Mouse (Mus musculus): ENCODE measurements around the gene Zmynd8. TPM values are rescaled to one million over a fixed set of nuclear protein-coding genes. Genes with fewer than 3 reads are reported as not detected.

Gene Zmynd8
- polyA plus RNA-seq, 1 experiment from 2014 or later: 53.6 TPM

- H3K4me2 ChIP-seq (ENCODE audit: low read length): no peak overlapping the region
- no peak for ATAC-seq (replicated peaks; ENCODE audit: low FRiP score, low TSS enrichment, low read depth)
- no peaks in the 10 kb centered on the region for H3K9me3 ChIP-seq (ENCODE audit: control insufficient read depth, low read length)
- no peak for DNase-seq (ENCODE audit: low spot score)
- no peak overlapping the region for H3K27ac ChIP-seq (ENCODE audit: low read depth)
- no peak overlapping the region for H3K4me3 ChIP-seq (ENCODE audit: low read depth, low read length)
- H3K9ac ChIP-seq (ENCODE audit: low read length): no peak overlapping the region
- H3K36me3 ChIP-seq (ENCODE audit: control insufficient read depth, insufficient read depth, low read length): no peaks in the 10 kb centered on the region
- H3K27me3 ChIP-seq (replicated peaks; ENCODE audit: control insufficient read depth, insufficient read depth, low read length): peaks cover 19% of the 10 kb centered on the region
- 9% methylated on average over 11 of the region's 11 CpGs for WGBS
- no peaks in the 10 kb centered on the region for H3K4me1 ChIP-seq (replicated peaks; ENCODE audit: control insufficient read depth, insufficient read depth, low read length)
These were observed 150.4 kb downstream of the Zmynd8 start for GRCm38 (mm10) chr2:165748426-165748825.

DNA sequence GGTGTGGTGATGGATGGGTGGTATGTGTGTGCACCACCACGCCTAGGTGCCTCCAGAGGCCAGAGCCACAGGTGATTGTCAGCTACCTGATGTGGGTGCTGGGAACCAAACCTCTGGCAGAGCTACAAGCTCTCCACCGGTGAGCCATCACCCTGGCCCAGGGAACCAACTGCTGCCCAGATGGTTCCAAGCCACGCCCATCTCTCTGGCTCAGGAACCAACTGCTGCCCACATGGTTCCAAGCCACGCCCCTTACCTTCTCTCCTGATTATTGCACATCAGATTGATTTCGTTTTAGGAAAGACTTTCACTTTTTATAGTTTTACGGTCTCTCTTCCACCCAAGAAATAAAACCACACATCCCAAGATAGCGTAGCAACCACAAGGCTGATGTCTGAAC is 150.8 kb downstream of the Zmynd8 start:
- Histone ChIP-seq H3K27me3 (replicated peaks; ENCODE audit: control insufficient read depth, insufficient read depth, low read length) (peaks cover 19% of the 10 kb centered on the region), H3K36me3 (ENCODE audit: control insufficient read depth, insufficient read depth, low read length) (no peaks in the 10 kb centered on the region), H3K27ac (ENCODE audit: low read depth) (no peak overlapping the region), H3K4me1 (replicated peaks; ENCODE audit: control insufficient read depth, insufficient read depth, low read length) (no peaks in the 10 kb centered on the region), H3K9ac (ENCODE audit: low read length) (no peak overlapping the region), H3K9me3 (ENCODE audit: control insufficient read depth, low read length) (no peaks in the 10 kb centered on the region), H3K4me3 (ENCODE audit: low read depth, low read length) (no peak overlapping the region), H3K4me2 (ENCODE audit: low read length) (no peak overlapping the region)
- DNase-seq (ENCODE audit: low spot score) (no peak), ATAC-seq (replicated peaks; ENCODE audit: low FRiP score, low TSS enrichment, low read depth) (no peak)
- WGBS: 44% methylated on average over 7 of the region's 7 CpGs

GRCm38 (mm10) chr2:165745306-165746098 is 153.3 kb downstream of the Zmynd8 start:
- Histone ChIP-seq H3K27ac (ENCODE audit: low read depth) (no peak overlapping the region), H3K4me1 (replicated peaks; ENCODE audit: control insufficient read depth, insufficient read depth, low read length) (peaks cover 9% of the 10 kb centered on the region), H3K27me3 (replicated peaks; ENCODE audit: control insufficient read depth, insufficient read depth, low read length) (peaks cover 27% of the 10 kb centered on the region), H3K4me3 (ENCODE audit: low read depth, low read length) (no peak overlapping the region), H3K4me2 (ENCODE audit: low read length) (no peak overlapping the region), H3K9me3 (ENCODE audit: control insufficient read depth, low read length) (no peaks in the 10 kb centered on the region), H3K36me3 (ENCODE audit: control insufficient read depth, insufficient read depth, low read length) (no peaks in the 10 kb centered on the region), H3K9ac (ENCODE audit: low read length) (no peak overlapping the region)
- ATAC-seq (replicated peaks; ENCODE audit: low FRiP score, low TSS enrichment, low read depth): no peak
- 80% methylated on average over 18 of the region's 18 CpGs for WGBS
- no peak for DNase-seq (ENCODE audit: low spot score)

DNA sequence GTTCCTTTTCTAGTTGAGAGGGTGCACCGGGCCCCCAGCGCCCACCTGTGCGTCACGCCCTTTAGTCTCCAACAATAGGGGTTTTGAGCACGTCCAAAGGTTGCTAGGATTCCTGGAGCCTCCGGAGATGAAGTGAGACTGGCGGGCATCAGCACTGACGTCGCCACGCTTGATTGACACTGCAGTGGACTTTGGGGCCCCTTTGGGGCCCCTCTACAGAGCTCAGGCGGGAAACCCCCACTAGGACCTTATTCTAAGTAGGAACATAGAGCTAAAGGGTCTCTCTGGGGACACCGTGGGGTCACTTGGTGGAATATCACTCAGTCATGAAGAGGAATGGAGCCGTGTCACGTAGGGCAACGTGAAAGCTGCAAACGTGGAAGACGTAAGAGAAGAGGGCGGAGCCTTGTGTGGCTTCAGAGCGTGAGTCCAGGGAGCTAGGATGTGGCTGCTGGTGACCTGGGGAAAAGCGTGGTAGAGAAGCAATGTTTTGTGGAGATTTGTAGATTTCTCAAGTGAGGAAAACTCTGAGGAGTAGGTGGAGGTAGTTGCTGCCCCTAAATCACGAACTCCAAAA is 156.5 kb downstream of the Zmynd8 start:
- Histone ChIP-seq H3K36me3 (ENCODE audit: control insufficient read depth, insufficient read depth, low read length) (no peaks in the 10 kb centered on the region), H3K27me3 (replicated peaks; ENCODE audit: control insufficient read depth, insufficient read depth, low read length) (peaks cover 10% of the 10 kb centered on the region; the same call in 1 of the 2 replicates), H3K4me1 (replicated peaks; ENCODE audit: control insufficient read depth, insufficient read depth, low read length) (peaks cover 9% of the 10 kb centered on the region), H3K4me3 (ENCODE audit: low read depth, low read length) (no peak overlapping the region), H3K9me3 (ENCODE audit: control insufficient read depth, low read length) (no peaks in the 10 kb centered on the region), H3K4me2 (ENCODE audit: low read length) (no peak overlapping the region), H3K27ac (ENCODE audit: low read depth) (no peak overlapping the region), H3K9ac (ENCODE audit: low read length) (no peak overlapping the region)
- DNase-seq (ENCODE audit: low spot score): no peak
- 34% methylated on average over 21 of the region's 21 CpGs for WGBS
- ATAC-seq (replicated peaks; ENCODE audit: low FRiP score, low TSS enrichment, low read depth): no peak

- DNase-seq (ENCODE audit: low spot score) (no peak), ATAC-seq (replicated peaks; ENCODE audit: low FRiP score, low TSS enrichment, low read depth) (no peak)
- no peaks in the 10 kb centered on the region for H3K36me3 ChIP-seq (ENCODE audit: control insufficient read depth, insufficient read depth, low read length)
- H3K9ac ChIP-seq (ENCODE audit: low read length): no peak overlapping the region
- no peak overlapping the region for H3K4me2 ChIP-seq (ENCODE audit: low read length)
- peaks cover 10% of the 10 kb centered on the region; the same call in 1 of the 2 replicates for H3K27me3 ChIP-seq (replicated peaks; ENCODE audit: control insufficient read depth, insufficient read depth, low read length)
- H3K27ac ChIP-seq (ENCODE audit: low read depth): no peak overlapping the region
- no peak overlapping the region for H3K4me3 ChIP-seq (ENCODE audit: low read depth, low read length)
- H3K9me3 ChIP-seq (ENCODE audit: control insufficient read depth, low read length): no peaks in the 10 kb centered on the region
- peaks cover 9% of the 10 kb centered on the region for H3K4me1 ChIP-seq (replicated peaks; ENCODE audit: control insufficient read depth, insufficient read depth, low read length)
- WGBS: 24% methylated on average over 11 of the region's 11 CpGs
These were observed 157.2 kb downstream of the Zmynd8 start for GRCm38 (mm10) chr2:165741526-165742050.

DNA sequence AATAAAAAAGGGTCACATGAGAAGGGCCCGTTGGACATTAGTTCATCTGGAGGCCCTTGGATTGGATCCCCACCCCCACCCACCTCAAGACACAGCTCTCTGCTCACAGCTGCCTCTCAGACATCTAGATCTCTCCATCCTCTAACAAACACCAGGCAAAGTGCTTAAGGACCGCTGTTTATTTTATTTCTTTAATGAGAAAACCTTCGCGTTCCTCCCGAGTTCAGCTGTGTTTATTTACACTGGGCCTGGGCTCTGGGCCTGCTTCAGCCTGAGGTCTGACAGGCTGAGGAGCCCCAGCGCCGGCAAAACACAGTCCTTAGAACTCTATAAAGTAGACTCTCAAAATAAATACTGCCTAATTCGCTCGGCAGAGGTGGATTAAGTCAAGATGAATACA is 157.8 kb downstream of the Zmynd8 start:
- no peaks in the 10 kb centered on the region for H3K36me3 ChIP-seq (ENCODE audit: control insufficient read depth, insufficient read depth, low read length)
- no peak overlapping the region for H3K9ac ChIP-seq (ENCODE audit: low read length)
- ATAC-seq (replicated peaks; ENCODE audit: low FRiP score, low TSS enrichment, low read depth): no peak
- no peak for DNase-seq (ENCODE audit: low spot score)
- H3K9me3 ChIP-seq (ENCODE audit: control insufficient read depth, low read length): no peaks in the 10 kb centered on the region
- no peak overlapping the region for H3K4me2 ChIP-seq (ENCODE audit: low read length)
- H3K27ac ChIP-seq (ENCODE audit: low read depth): no peak overlapping the region
- peaks cover 10% of the 10 kb centered on the region; the same call in 1 of the 2 replicates for H3K27me3 ChIP-seq (replicated peaks; ENCODE audit: control insufficient read depth, insufficient read depth, low read length)
- no peak overlapping the region for H3K4me3 ChIP-seq (ENCODE audit: low read depth, low read length)
- WGBS: 9% methylated on average over 9 of the region's 9 CpGs
- H3K4me1 ChIP-seq (replicated peaks; ENCODE audit: control insufficient read depth, insufficient read depth, low read length): peaks cover 9% of the 10 kb centered on the region

DNA sequence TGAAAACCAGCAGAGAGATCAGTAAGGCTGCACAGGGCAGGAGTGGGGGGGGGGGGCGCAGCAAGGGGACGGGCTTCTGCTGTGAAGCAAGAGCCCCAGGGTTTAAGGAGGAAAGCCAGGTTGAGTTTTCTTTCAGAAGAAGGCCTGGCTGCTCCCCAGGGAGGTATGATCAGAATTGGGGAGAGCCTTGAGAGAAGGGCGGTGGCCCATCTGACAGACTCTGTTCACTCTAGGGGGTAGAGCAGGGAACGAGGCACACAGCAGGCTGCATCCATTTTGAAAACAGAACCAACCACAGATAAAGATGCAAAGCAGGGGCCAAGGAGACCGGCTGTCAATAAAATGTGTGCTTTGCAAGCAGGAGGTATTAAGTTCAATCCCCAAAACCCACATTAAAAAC is 158.4 kb downstream of the Zmynd8 start:
- 59% methylated on average over 5 of the region's 5 CpGs for WGBS
- DNase-seq (ENCODE audit: low spot score) (no peak), ATAC-seq (replicated peaks; ENCODE audit: low FRiP score, low TSS enrichment, low read depth) (no peak)
- Histone ChIP-seq H3K27me3 (replicated peaks; ENCODE audit: control insufficient read depth, insufficient read depth, low read length) (peaks cover 10% of the 10 kb centered on the region; the same call in 1 of the 2 replicates), H3K36me3 (ENCODE audit: control insufficient read depth, insufficient read depth, low read length) (no peaks in the 10 kb centered on the region), H3K4me2 (ENCODE audit: low read length) (no peak overlapping the region), H3K9me3 (ENCODE audit: control insufficient read depth, low read length) (no peaks in the 10 kb centered on the region), H3K9ac (ENCODE audit: low read length) (no peak overlapping the region), H3K4me1 (replicated peaks; ENCODE audit: control insufficient read depth, insufficient read depth, low read length) (peaks cover 9% of the 10 kb centered on the region), H3K27ac (ENCODE audit: low read depth) (no peak overlapping the region), H3K4me3 (ENCODE audit: low read depth, low read length) (no peak overlapping the region)

GRCm38 (mm10) chr2:165736297-165736696 is 162.5 kb downstream of the Zmynd8 start:
- 50% methylated on average over 2 of the region's 2 CpGs for WGBS
- peaks cover 7% of the 10 kb centered on the region for H3K4me1 ChIP-seq (replicated peaks; ENCODE audit: control insufficient read depth, insufficient read depth, low read length)
- no peak for ATAC-seq (replicated peaks; ENCODE audit: low FRiP score, low TSS enrichment, low read depth)
- no peak overlapping the region for H3K27ac ChIP-seq (ENCODE audit: low read depth)
- H3K4me3 ChIP-seq (ENCODE audit: low read depth, low read length): no peak overlapping the region
- H3K27me3 ChIP-seq (replicated peaks; ENCODE audit: control insufficient read depth, insufficient read depth, low read length): peaks cover 2% of the 10 kb centered on the region; the same call in 1 of the 2 replicates
- no peaks in the 10 kb centered on the region for H3K36me3 ChIP-seq (ENCODE audit: control insufficient read depth, insufficient read depth, low read length)
- no peak overlapping the region for H3K4me2 ChIP-seq (ENCODE audit: low read length)
- no peak for DNase-seq (ENCODE audit: low spot score)
- no peaks in the 10 kb centered on the region for H3K9me3 ChIP-seq (ENCODE audit: control insufficient read depth, low read length)
- no peak overlapping the region for H3K9ac ChIP-seq (ENCODE audit: low read length)

Data from intestine, embryonic 14.5 days (tissue).